Mouse (Mus musculus) intestine, embryonic 16.5 days (tissue): ENCODE measurements around the gene Apln. TPM values are rescaled to one million over a fixed set of nuclear protein-coding genes. Genes with fewer than 3 reads are reported as not detected.

Source experiments
- ATAC-seq: fragments of 200-750 bp; cut with Nextera tagmentation; 2 replicates; pipeline ENCODE4 v1.8.0; 2017; ENCODE audit warnings: moderate TSS enrichment, moderate library complexity
- H3K27ac ChIP-seq: fragments of 300-500 bp; sonication (generic); 2 replicates; pipeline ENCODE4 v1.5.1; 2014; ENCODE audit warnings: mild to moderate bottlenecking, low read length
- H3K27me3 ChIP-seq: fragments of 300-500 bp; sonication (generic); replicated peaks from 2 replicates; pipeline ENCODE4 v1.6.1; 2014; ENCODE audit warnings: low read length, control low read depth, mixed read lengths; ENCODE audit not compliant: control insufficient read depth, insufficient read depth
- H3K36me3 ChIP-seq: fragments of 300-500 bp; sonication (generic); 2 replicates; pipeline ENCODE4 v1.6.1; 2014; ENCODE audit warnings: low read length, control low read depth; ENCODE audit not compliant: control insufficient read depth, insufficient read depth
- H3K4me1 ChIP-seq: fragments of 300-500 bp; sonication (generic); 2 replicates; pipeline ENCODE4 v1.6.1; 2014; ENCODE audit warnings: low read length, control low read depth, mixed read lengths; ENCODE audit not compliant: control insufficient read depth, insufficient read depth
- H3K4me2 ChIP-seq: fragments of 300-500 bp; sonication (generic); 2 replicates; pipeline ENCODE4 v1.6.1; 2014; ENCODE audit warnings: low read depth, low read length, control low read depth
- H3K4me3 ChIP-seq: fragments of 300-500 bp; sonication (generic); 2 replicates; pipeline ENCODE4 v1.5.1; 2014; ENCODE audit warnings: mild to moderate bottlenecking, low read length
- H3K9ac ChIP-seq: fragments of 300-500 bp; sonication (generic); 2 replicates; pipeline ENCODE4 v1.6.1; 2014; ENCODE audit warnings: low read depth, low read length
- H3K9me3 ChIP-seq: fragments of 300-500 bp; sonication (generic); 2 replicates; pipeline ENCODE4 v1.6.1; 2016; ENCODE audit warnings: low read length, control low read depth; ENCODE audit not compliant: control insufficient read depth
- WGBS: fragments of 180-500 bp; shearing (Covaris S2); extraction: QIAGEN DNeasy Blood & Tissue Kit; methylation state at CpG from one replicate; pipeline ENCODE4 v1.1.7; 2014; 5-methylcytosine and 5-hydroxymethylcytosine counted together
- polyA plus RNA-seq: library from polyadenylated mRNA; unstranded; fragments of >200 nt; fragmentation: Nextera tagmentation; extraction: Ambion mirVana; gene quantifications from 2 replicates; pipeline ENCODE4 v1.2.1, GENCODE M21; 2015

Gene Apln
- polyA plus RNA-seq, 1 experiment from 2014 or later, result 5.7 TPM

DNA sequence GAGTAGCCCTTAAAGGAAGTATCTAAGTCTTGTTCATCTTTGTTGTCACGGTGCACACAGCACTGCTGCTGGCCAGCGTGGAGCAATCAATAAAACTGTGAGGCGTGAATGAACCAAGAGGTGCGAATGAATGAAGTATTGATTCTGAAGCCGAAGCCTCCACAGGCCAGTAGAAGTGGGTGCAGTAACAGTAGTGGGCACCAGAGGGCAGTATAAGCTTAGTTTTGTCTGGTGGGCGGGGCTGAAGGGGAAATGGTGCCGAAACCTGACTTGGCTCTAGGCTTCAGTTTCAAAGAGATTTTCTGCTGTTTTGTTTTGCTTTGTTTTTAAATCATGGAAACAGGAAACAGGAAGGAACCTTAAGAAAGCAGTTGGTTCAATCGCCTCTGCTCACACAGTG is 42.0 kb downstream of the Apln start:
- Histone ChIP-seq H3K9ac (no peak overlapping the region), H3K4me1 (no peaks in the 10 kb centered on the region), H3K9me3 (no peaks in the 10 kb centered on the region), H3K27me3 (no peaks in the 10 kb centered on the region), H3K36me3 (no peaks in the 10 kb centered on the region), H3K4me3 (no peak overlapping the region), H3K4me2 (no peak overlapping the region), H3K27ac (no peak overlapping the region)
- peak; percentile 36; the same call in 1 of the 2 replicates for ATAC-seq
- WGBS, result 17% methylated on average over 8 of the region's 8 CpGs

DNA sequence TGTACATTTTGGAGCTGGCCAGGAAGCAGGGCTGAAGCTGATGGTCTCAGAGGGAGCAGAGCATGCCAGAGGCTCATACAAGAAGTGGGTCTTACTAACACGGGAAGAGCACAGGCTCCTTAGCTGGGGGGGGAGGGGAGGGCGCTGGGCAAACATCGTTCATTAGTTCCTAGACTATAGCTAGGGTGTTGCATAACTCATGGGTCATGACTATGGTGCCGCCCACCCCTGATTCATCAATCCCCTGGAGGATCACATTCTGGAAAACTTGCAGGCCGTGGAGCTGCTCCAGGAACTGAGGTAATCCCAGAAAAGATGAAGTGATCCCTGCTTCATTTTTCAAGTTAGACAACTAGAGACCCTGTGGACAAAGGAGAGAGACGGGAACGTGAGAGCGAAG is 46.6 kb downstream of the Apln start:
- no peak for ATAC-seq
- Histone ChIP-seq H3K27ac (no peak overlapping the region), H3K36me3 (no peaks in the 10 kb centered on the region), H3K4me1 (no peaks in the 10 kb centered on the region), H3K4me3 (no peak overlapping the region), H3K4me2 (no peak overlapping the region), H3K9ac (no peak overlapping the region), H3K27me3 (no peaks in the 10 kb centered on the region), H3K9me3 (no peaks in the 10 kb centered on the region)
- WGBS, result 76% methylated on average over 7 of the region's 8 CpGs

DNA sequence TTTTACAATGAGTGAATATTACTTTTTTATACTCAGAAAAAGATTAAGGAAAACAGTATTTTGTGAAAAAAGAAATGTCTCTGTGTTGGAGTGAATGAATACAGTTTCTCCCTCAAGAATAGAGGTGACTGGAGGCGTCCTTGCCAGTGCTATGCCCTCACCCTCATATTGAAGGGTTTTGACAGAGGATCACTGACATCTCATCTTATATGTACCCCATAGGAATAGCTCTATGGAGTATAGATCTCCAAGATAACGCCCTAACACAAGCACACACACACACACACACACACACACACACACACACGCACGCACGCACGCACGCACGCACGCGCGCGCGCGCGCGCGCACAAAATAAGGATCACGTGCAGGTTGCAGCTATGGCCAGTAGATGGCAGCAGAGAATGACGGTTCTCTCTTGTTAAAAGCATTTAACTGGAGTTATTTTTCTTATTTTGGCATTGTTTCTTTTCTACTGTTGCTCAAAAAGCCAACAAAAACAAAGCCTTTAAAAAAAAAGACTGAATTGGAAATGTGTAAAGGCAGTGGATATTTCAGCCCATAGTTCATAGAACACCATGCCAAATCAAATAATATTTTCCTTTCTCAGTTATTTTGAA is 49.5 kb downstream of the Apln start:
- no peaks in the 10 kb centered on the region for H3K36me3 ChIP-seq
- H3K27ac ChIP-seq, result no peak overlapping the region
- no peak overlapping the region for H3K9ac ChIP-seq
- H3K9me3 ChIP-seq, result no peaks in the 10 kb centered on the region
- H3K4me2 ChIP-seq, result peak overlapping the region; percentile 33
- H3K4me1 ChIP-seq, result no peaks in the 10 kb centered on the region
- peak overlapping the region; percentile 23; the same call in 1 of the 2 replicates for H3K4me3 ChIP-seq
- 9% methylated on average over 19 of the region's 19 CpGs for WGBS
- H3K27me3 ChIP-seq, result no peaks in the 10 kb centered on the region
- ATAC-seq, result no peak

DNA sequence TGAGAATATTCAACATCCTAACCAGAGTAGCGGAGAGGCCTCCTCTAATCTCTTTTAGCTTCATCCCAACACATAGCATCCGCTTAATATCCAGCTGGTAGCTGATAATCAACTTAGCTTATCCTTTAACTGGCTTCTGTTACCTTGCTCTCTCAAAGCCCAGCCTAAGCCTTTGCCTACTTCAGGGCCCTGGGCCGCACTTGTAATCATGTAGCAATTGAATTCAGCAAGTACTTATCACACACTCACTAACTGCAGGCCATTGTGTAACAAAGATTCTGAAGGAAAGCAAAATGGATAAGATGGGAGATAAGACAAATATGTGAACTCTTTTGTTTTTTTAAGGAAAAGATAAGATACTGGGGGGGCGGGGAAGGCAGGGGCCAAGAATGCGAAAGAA is 57.6 kb downstream of the Apln start:
- no peak for ATAC-seq
- Histone ChIP-seq H3K4me2 (no peak overlapping the region), H3K9ac (no peak overlapping the region), H3K4me3 (no peak overlapping the region), H3K9me3 (no peaks in the 10 kb centered on the region), H3K36me3 (no peaks in the 10 kb centered on the region), H3K27ac (no peak overlapping the region), H3K27me3 (no peaks in the 10 kb centered on the region), H3K4me1 (no peaks in the 10 kb centered on the region)
- whole genome bisulfite sequencing, result 74% methylated on average over 5 of the region's 5 CpGs

DNA sequence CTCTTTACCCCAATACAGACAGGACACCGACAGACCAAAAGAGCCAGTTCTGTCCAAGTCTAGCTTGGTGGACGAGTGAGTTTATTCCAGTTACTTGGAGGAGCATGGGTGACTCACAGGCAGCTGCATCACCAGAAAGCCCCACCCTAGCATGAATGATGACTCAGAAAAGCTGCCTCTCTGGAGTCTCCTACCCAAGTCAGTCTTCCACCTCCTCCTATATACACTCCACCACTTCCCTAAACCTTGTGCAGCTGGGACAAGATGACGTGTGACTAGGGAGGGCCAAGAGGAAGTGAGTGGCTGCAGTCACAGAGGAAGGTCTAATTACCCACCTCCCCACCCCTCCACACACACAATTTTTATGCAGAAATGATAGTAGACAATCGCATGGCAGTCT is 58.1 kb downstream of the Apln start:
- H3K4me2 ChIP-seq, result no peak overlapping the region
- H3K36me3 ChIP-seq, result no peaks in the 10 kb centered on the region
- no peaks in the 10 kb centered on the region for H3K9me3 ChIP-seq
- no peak overlapping the region for H3K4me3 ChIP-seq
- no peaks in the 10 kb centered on the region for H3K27me3 ChIP-seq
- WGBS, result 64% methylated on average over 4 of the region's 4 CpGs
- peak; percentile 78 for ATAC-seq
- no peak overlapping the region for H3K9ac ChIP-seq
- H3K4me1 ChIP-seq, result no peaks in the 10 kb centered on the region
- no peak overlapping the region for H3K27ac ChIP-seq

Other genes with a start within 250 kb of the Apln start
- 22.2 and 23.2 TPM in 2 replicates for gene Smarca1, start 141.9 kb downstream of the Apln start, polyA plus RNA-seq
- 13.2 and 13.8 TPM in 2 replicates for gene Ocrl, start 122.5 kb downstream of the Apln start, polyA plus RNA-seq
- gene Xpnpep2, start 73.9 kb upstream of the Apln start, polyA plus RNA-seq, result 5.9 and 6.8 TPM in 2 replicates
- 3.8 and 3.9 TPM in 2 replicates for gene Sash3, start 111.6 kb upstream of the Apln start, polyA plus RNA-seq
- gene Zdhhc9, start 174.0 kb upstream of the Apln start, polyA plus RNA-seq, result 8.2 and 8.3 TPM in 2 replicates
- 10.9 and 11.8 TPM in 2 replicates for gene Utp14a, start 222.0 kb upstream of the Apln start, polyA plus RNA-seq